Mouse (Mus musculus) cerebral cortex, adult 2 months (tissue): Measurements from ENCODE around the gene Gm8237.

ENCODE experiments used
- WGBS: fragments of 180-500 bp; shearing (Covaris S2); methylation state at CpG from one replicate; pipeline ENCODE4 v1.1.7; 2018; 5-methylcytosine and 5-hydroxymethylcytosine counted together

The Gm8237 gene

DNA sequence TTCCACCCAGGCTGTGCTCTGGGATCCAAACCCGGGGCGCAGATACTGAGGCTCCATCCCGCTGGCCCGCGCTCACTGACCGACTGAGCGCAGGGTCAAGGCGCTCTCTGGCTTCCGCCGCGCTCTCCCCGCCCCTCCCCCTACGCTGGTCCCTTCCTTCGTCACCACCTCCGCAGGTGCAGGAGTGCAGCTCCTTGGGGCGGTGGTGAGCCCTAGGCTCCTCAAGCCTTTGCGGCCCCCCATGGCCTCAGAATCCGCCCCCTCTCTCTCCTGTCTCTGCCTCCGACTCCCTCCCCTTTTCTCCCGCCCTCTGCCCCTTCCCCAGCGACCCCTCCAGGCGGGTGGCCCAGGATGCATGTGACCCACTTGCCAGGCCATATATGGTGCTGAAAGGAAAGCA, at the start of gene Gm8237:
TSS of gene Gm8237 (minus strand) at position 142 of the 400 bp plus-strand sequence.
- WGBS, result 4% methylated on average over 21 of the region's 22 CpGs

DNA sequence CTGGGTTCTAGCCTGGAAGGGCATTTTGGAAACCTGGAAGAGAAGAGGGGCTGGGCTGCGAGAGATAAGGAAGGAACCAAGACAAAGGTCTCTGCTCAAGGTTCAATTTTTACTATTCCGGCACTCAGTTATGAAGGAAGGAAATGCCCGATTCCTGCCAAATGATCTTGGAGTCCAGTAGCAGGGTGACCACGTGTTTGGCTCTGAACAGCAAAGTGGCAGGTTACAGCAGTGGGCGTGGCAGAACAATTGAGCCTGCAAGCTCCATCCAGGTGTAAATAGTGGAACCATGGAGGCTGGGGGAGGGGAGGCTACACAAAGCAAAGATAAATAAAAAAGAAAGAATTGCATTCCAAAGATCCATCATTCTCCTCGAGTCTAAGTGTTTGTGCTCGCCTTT, 43.1 kb upstream of the Gm8237 start:
- 75% methylated on average over 7 of the region's 7 CpGs for WGBS

DNA sequence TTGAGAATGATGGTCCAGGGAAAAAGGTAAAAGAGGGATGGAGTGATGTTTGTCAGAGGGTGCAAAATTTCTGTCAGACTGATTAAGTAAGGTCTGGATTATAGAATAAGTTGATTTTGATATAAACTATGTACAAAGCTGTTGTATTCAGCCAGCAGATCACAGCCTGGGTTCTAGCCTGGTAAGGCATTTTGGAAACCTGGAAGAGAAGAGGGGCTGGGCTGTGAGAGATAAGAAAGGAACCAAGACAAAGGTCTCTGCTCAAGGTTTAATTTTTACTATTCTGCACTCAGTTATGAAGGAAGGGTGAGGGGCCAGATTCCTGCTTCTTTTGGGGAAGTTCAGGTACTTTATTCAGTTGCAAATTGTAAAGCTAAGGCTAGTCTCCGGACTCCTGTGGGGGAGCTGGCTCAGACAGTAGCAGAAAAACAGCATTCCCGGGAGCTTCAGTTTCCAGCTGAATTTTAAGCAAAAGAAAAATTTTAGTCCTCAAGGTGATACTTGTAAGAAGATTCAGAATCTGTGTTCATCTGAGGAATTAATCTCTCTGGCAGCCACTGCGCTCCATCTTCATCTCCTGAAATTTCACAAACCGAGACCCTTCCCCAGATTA, 38.3 kb upstream of the Gm8237 start:
- WGBS, result 77% methylated on average over 4 of the region's 4 CpGs

DNA sequence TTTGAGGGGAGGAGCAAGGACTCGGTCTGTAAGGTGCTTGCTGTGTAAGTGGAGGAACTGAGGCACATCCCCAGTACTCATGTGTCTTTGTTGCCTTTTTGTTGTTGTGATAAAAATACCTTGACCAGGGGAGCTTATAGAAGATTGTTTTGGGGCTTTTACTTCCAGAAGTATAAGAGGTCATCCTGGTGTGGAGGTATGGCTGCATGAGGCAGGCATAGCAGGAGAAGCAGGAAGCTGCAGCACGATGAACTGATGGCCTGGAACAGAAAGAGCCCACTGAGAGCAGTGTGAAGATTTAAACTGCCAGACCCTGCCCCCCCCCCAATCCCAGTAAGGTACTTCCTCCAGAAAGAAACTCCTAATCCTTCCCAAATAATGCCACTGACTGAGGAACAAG, 33.5 kb upstream of the Gm8237 start:
- WGBS, result 83% methylated on average over 2 of the region's 2 CpGs

DNA sequence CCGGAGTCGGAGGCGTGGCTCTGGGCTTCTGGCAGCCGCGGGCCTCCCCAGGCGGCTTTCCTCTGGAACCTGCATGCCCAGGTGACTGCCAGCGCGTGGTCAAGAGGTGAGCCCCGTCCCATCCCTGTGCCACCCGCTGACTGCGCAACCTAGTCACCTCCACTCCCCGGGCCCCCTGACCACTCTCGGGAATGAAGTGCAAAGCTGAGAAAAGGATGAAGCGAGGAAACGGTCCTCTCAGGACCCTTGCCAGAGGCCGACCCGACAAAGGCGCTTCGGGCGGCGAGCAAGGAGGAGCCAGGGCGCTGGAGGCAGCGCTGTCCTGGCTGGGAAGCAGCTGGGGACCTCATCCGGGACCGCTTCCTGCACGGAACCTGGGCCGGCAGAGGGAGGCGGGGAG, 391 bp downstream of the Gm8237 start:
- WGBS, result 0% methylated on average over 23 of the region's 28 CpGs

DNA sequence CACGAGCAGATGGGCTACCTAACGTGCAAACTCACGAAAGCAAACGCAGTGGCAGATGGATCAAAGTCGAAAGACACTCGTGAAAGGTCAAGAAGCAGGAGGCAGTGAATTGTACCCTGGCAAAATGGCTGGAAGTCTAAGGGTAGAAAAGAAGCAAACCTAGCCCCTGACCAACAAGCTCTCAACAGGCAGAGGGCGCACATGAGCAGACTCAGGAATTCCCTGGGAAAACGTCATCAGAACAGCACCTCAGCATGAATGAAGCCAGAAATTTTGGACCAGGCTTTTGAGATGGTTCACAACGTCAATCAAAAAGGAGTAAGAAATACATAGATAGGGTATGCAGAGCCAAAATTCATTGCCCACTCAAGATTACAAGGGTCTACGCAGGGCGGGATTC, 1.0 kb downstream of the Gm8237 start:
- 6% methylated on average over 7 of the region's 11 CpGs for WGBS

DNA sequence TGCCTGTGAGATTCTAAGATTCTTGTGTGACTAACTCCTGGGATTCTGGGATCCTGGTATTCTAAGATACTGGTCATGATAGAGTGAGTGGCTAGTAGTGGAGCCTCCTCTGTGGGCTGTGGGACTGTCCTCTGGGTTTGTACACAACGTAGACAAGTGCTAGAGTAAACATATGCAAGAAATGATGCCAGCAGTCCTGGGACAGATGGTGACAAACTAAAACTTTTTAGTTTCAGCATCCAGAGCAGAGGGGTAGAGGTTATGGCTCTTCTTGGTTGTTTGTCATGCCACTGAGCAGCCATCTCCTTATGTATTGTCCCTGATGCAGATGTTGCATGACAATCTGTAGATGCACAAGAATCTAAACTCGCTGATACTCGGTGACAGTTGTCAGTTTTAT, 24.3 kb downstream of the Gm8237 start:
- WGBS, result 94% methylated on average over 3 of the region's 3 CpGs

DNA sequence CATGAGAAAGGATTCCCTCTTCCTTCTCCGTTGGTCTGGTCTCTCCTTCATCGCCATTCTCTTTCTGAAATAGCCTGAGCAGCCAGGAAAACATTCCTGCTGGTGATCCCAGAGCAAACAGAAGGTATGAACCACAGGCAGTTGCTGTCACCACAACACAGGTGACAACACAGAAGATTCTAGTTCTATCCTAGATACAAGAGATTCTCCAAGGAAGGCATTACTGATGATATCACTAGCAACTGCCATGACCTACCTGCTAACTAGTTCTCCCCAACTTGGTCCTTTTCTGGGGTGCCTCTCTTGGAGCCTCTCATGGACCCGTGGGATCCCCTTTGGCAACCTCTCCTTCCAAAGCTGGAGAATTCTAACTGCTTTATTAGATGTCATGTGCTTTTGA, 50.0 kb downstream of the Gm8237 start, which contains the start of gene Gm3424:
TSS of gene Gm3424 (minus strand) at position 101 of the 400 bp plus-strand sequence.
- no CpG with 5 or more reads among the region's 3 CpGs for WGBS

DNA sequence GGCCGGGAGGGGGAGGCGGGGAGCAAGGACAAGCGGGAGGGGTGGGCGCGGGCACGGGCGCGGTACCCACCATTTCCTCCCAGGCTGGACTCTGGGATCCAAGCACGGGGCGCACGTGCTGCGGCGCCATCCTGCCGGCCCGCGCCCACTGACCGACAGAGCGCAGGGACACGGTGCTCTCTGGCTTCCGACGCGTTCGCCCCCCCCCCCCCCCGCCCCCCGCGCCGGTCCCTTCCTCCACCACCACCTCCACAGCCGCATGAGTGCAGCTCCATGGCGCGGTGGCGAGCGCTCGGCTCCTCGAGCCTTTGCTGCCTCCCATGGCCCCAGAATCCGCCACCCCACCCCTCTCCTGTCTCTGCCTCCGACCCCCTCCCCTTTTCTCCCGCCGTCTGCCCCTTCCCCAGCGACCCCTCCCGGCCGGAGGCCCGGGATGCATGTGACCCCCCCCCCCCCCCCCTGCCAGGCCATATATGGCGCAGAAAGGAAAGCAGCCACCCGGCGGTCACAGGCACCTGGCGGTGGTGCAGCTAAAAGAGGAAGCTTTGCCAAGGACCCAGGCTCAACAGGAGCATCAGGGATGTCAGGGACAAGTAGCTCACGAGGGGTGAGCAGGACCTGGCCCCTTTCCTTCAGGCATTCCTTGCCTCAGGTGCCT, 67.4 kb downstream of the Gm8237 start:
- no CpG with 5 or more reads among the region's 47 CpGs for WGBS
